Mouse (Mus musculus) midbrain, embryonic 16.5 days (tissue): ENCODE results near the gene Hoxc12. TPM values are rescaled to one million over a fixed set of nuclear protein-coding genes. Genes with fewer than 3 reads are reported as not detected.

ENCODE experiments used
- ATAC-seq: fragments of 200-750 bp; cut with Nextera tagmentation; 2 replicates; pipeline ENCODE4 v1.8.0; 2017; ENCODE audit warnings: moderate TSS enrichment
- H3K27ac ChIP-seq: fragments of 300-500 bp; sonication (generic); 2 replicates; pipeline ENCODE4 v1.5.1; 2014; ENCODE audit warnings: mild to moderate bottlenecking, low read length, mixed read lengths
- H3K27me3 ChIP-seq: fragments of 300-500 bp; sonication (generic); 2 replicates; pipeline ENCODE4 v1.6.1; 2014; ENCODE audit warnings: low read depth, low read length, mixed read lengths; ENCODE audit not compliant: control insufficient read depth, insufficient read depth
- H3K36me3 ChIP-seq: fragments of 300-500 bp; sonication (generic); 2 replicates; pipeline ENCODE4 v1.6.1; 2014; ENCODE audit warnings: mild to moderate bottlenecking, low read length, moderate library complexity, mixed read lengths; ENCODE audit not compliant: control insufficient read depth, insufficient read depth
- H3K4me1 ChIP-seq: fragments of 300-500 bp; sonication (generic); 2 replicates; pipeline ENCODE4 v1.6.1; 2014; ENCODE audit warnings: mild to moderate bottlenecking, low read length, mixed read lengths; ENCODE audit not compliant: control insufficient read depth, insufficient read depth
- H3K4me2 ChIP-seq: fragments of 300-500 bp; sonication (generic); 2 replicates; pipeline ENCODE4 v1.6.1; 2014; ENCODE audit warnings: mild to moderate bottlenecking, low read length, mixed read lengths
- H3K4me3 ChIP-seq: fragments of 300-500 bp; sonication (generic); 2 replicates; pipeline ENCODE4 v1.5.1; 2014; ENCODE audit warnings: low read depth, mild to moderate bottlenecking, low read length, moderate library complexity, mixed read lengths
- H3K9ac ChIP-seq: fragments of 300-500 bp; sonication (generic); 2 replicates; pipeline ENCODE4 v1.6.1; 2014; ENCODE audit warnings: low read depth, low read length, mixed read lengths
- H3K9me3 ChIP-seq: fragments of 300-500 bp; sonication (generic); replicated peaks from 2 replicates; pipeline ENCODE4 v1.6.1; 2014; ENCODE audit warnings: mild to moderate bottlenecking, low read length, mixed read lengths; ENCODE audit not compliant: control insufficient read depth, poor library complexity, severe bottlenecking
- WGBS: fragments of 180-500 bp; shearing (Covaris S2); extraction: QIAGEN DNeasy Blood & Tissue Kit; methylation state at CpG from one replicate; pipeline ENCODE4 v1.1.7; 2014; 5-methylcytosine and 5-hydroxymethylcytosine counted together
- polyA plus RNA-seq: library from polyadenylated mRNA; unstranded; fragments of >200 nt; fragmentation: Nextera tagmentation; extraction: Ambion mirVana; gene quantifications from 2 replicates; pipeline ENCODE4 v1.2.1, GENCODE M21; 2015

Hoxc12 gene
- polyA plus RNA-seq, 1 experiment from 2014 or later = not detected

- 4% methylated on average over 12 of the region's 12 CpGs for WGBS
- ATAC-seq = no peak
- H3K4me3 ChIP-seq = no peak within 1 kb of the TSS
- H3K4me2 ChIP-seq = no peak within 1 kb of the TSS
- no peaks in the 10 kb centered on the region for H3K9me3 ChIP-seq
- no peak within 1 kb of the TSS for H3K9ac ChIP-seq
- H3K36me3 ChIP-seq = no peaks in the 10 kb centered on the region
- peaks cover 91% of the 10 kb centered on the region for H3K27me3 ChIP-seq
- H3K27ac ChIP-seq = no peak within 1 kb of the TSS
- H3K4me1 ChIP-seq = peaks cover 3% of the 10 kb centered on the region; the same call in 1 of the 2 replicates
Measured at GRCm38 (mm10) chr15:102967312-102967510, 30.7 kb downstream of the Hoxc12 start, which contains the start of gene Hoxc5. Hoxc5 (plus strand) TSS chr15:102967443.

DNA sequence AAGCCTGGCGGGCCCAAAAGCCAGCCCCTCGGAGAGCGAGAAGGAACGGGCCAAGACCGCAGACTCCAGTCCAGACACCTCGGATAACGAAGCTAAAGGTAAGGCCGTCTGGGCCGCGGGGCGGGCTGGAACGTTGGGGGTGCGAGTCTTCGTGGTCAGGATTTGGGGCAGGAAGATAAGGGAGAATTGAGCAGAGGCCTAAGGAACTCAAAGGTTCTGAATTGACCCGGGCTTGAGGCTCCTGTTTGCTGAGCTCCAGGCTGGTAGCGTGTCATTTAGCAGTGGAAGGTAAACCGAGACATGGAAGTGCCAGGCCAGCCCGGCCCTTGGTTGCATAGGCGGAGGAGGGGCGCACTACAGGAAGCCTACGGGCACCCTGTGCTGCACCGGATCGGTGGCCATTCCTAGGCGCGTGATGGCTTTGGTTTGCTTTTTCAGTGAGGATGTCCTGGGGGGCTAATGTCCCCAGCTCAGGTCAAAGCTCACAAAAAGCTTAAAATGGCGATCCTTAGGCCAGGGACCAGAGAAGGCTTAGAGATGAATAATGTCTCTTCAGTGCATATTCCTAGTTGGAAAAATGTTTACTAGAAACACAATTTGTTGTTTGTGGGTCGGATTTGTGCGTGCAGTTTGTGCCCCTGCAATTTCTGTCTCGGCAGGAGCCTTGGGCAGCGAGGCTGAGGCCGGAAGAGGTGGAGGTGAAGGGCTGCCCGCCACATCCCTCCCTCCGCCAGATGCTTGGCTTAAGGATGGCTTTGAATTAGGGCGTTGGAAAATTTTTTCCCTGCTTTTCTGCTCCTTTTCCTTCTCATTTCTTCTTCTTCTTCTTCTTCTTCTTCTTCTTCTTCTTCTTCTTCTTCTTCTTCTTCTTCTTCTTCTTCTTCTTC, 31.2 kb downstream of the Hoxc12 start:
- Histone ChIP-seq H3K4me1 (peaks cover 3% of the 10 kb centered on the region; the same call in 1 of the 2 replicates), H3K9me3 (no peaks in the 10 kb centered on the region), H3K36me3 (no peaks in the 10 kb centered on the region), H3K27me3 (peaks cover 91% of the 10 kb centered on the region), H3K4me2 (no peak overlapping the region), H3K9ac (no peak overlapping the region), H3K4me3 (no peak overlapping the region), H3K27ac (no peak overlapping the region)
- 3% methylated on average over 34 of the region's 34 CpGs for WGBS
- ATAC-seq = no peak

- Histone ChIP-seq H3K4me3 (no peak overlapping the region), H3K4me1 (peaks cover 3% of the 10 kb centered on the region; the same call in 1 of the 2 replicates), H3K36me3 (no peaks in the 10 kb centered on the region), H3K9me3 (no peaks in the 10 kb centered on the region), H3K4me2 (no peak overlapping the region), H3K27ac (no peak overlapping the region), H3K27me3 (peaks cover 94% of the 10 kb centered on the region), H3K9ac (no peak overlapping the region)
- WGBS = 25% methylated on average over 1 of the region's 1 CpGs
- ATAC-seq = no peak
Measured at GRCm38 (mm10) chr15:102969296-102969695, 32.7 kb downstream of the Hoxc12 start.

GRCm38 (mm10) chr15:102970740-102971139, 34.2 kb downstream of the Hoxc12 start:
- H3K9me3 ChIP-seq = no peaks in the 10 kb centered on the region
- H3K4me1 ChIP-seq = peaks cover 3% of the 10 kb centered on the region; the same call in 1 of the 2 replicates
- H3K27ac ChIP-seq = no peak overlapping the region
- peaks cover 93% of the 10 kb centered on the region for H3K27me3 ChIP-seq
- H3K4me3 ChIP-seq = no peak overlapping the region
- no peaks in the 10 kb centered on the region for H3K36me3 ChIP-seq
- H3K9ac ChIP-seq = no peak overlapping the region
- under 1% methylated on average over 12 of the region's 12 CpGs for WGBS
- no peak overlapping the region for H3K4me2 ChIP-seq
- no peak for ATAC-seq

GRCm38 (mm10) chr15:102972254-102972653, 35.7 kb downstream of the Hoxc12 start:
- H3K36me3 ChIP-seq = no peaks in the 10 kb centered on the region
- peaks cover 88% of the 10 kb centered on the region for H3K27me3 ChIP-seq
- under 1% methylated on average over 21 of the region's 21 CpGs for WGBS
- no peak overlapping the region for H3K4me3 ChIP-seq
- H3K4me1 ChIP-seq = no peaks in the 10 kb centered on the region
- no peak for ATAC-seq
- H3K9me3 ChIP-seq = no peaks in the 10 kb centered on the region
- H3K4me2 ChIP-seq = no peak overlapping the region
- H3K9ac ChIP-seq = no peak overlapping the region
- no peak overlapping the region for H3K27ac ChIP-seq

- WGBS = under 1% methylated on average over 6 of the region's 6 CpGs
- H3K27ac ChIP-seq = no peak overlapping the region
- no peak overlapping the region for H3K4me3 ChIP-seq
Measured at GRCm38 (mm10) chr15:102972753-102973152, 36.2 kb downstream of the Hoxc12 start.

DNA sequence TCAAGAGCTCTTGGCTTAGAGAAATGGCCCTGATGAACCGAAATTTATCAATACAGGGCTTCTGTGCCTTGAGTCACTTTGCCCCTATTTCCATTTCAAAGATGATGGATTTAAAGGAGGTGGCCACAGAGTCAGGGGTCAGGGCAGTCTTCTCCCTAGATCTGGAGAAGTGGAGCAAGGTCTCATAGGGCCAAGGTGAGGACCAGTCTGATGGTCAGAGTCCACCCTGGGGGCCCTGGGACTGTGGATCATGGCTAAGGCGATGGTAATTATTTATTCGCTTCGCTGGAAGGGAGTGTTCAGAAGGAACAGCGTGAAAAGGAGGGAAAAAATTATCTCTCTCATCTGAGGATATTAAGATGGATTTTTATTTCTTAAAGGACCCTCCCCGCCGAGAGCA, 38.5 kb downstream of the Hoxc12 start:
- H3K27me3 ChIP-seq = peaks cover 88% of the 10 kb centered on the region
- H3K36me3 ChIP-seq = no peaks in the 10 kb centered on the region
- H3K4me1 ChIP-seq = no peaks in the 10 kb centered on the region
- no peak overlapping the region for H3K27ac ChIP-seq
- H3K9ac ChIP-seq = no peak overlapping the region
- no peak for ATAC-seq
- WGBS = 5% methylated on average over 7 of the region's 7 CpGs
- H3K4me3 ChIP-seq = no peak overlapping the region
- H3K9me3 ChIP-seq = no peaks in the 10 kb centered on the region
- H3K4me2 ChIP-seq = no peak overlapping the region

More at GRCm38 (mm10) chr15:102972753-102973152, 36.2 kb downstream of the Hoxc12 start:
- no peak overlapping the region for H3K4me2 ChIP-seq
- peaks cover 87% of the 10 kb centered on the region for H3K27me3 ChIP-seq
- H3K9ac ChIP-seq = no peak overlapping the region
- H3K36me3 ChIP-seq = no peaks in the 10 kb centered on the region
- no peaks in the 10 kb centered on the region for H3K4me1 ChIP-seq
- H3K9me3 ChIP-seq = no peaks in the 10 kb centered on the region
- no peak for ATAC-seq

DNA sequence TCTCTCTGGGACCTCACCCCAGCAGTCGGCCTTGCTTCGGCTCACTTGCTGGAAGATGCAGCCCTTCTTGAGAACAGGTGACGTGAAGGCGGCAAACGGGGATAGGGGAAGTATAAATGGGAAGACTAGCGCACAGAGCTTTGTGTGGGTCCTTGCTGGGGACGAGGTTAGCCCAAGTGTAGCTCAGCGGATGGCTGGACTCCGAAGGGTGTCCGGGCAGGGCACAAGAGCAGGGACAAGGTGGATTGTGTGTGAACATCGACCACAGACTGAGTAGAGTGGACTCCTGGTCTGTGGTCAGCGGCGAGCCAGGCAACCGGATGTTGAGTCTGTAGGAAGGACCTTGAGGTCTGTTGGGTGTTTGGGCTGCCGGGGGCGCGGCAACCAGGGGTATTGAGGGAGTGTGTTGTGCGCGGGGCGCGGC, 39.1 kb downstream of the Hoxc12 start:
- no peak overlapping the region for H3K4me3 ChIP-seq
- H3K4me1 ChIP-seq = no peaks in the 10 kb centered on the region
- no peaks in the 10 kb centered on the region for H3K36me3 ChIP-seq
- ATAC-seq = no peak
- H3K9me3 ChIP-seq = no peaks in the 10 kb centered on the region
- no peak overlapping the region for H3K27ac ChIP-seq
- H3K4me2 ChIP-seq = no peak overlapping the region
- no peak overlapping the region for H3K9ac ChIP-seq
- H3K27me3 ChIP-seq = peaks cover 87% of the 10 kb centered on the region
- WGBS = 1% methylated on average over 21 of the region's 21 CpGs

DNA sequence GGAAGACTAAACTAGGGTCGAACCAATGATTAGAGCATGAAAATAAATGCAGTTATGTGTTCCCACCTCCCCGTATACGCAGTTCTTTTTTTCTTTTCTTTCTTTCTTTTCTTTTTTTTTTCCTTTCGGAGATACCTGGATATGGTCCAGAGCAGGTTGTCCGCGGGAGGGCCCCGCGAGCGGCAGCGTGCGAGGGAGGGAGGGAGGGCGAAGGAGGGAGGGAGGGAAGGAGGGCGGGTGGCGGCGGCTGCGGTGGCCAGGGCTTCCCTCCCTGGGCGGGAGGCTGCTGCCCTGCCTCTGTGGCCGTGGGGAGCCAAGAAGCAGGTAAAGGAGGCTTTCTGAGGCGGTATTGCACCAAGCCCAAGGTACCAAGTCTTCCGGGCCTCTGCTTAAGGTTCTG, 39.6 kb downstream of the Hoxc12 start, which contains the start of gene Hoxc9:
TSS of gene Hoxc9 (plus strand) at position 269 of the 400 bp plus-strand sequence.
- Histone ChIP-seq H3K4me3 (no peak within 1 kb of the TSS), H3K36me3 (no peaks in the 10 kb centered on the region), H3K4me1 (no peaks in the 10 kb centered on the region), H3K4me2 (no peak within 1 kb of the TSS; the same call in 1 of the 2 replicates), H3K9ac (no peak within 1 kb of the TSS), H3K27me3 (peaks cover 84% of the 10 kb centered on the region), H3K27ac (no peak within 1 kb of the TSS), H3K9me3 (no peaks in the 10 kb centered on the region)
- ATAC-seq = no peak
- WGBS = under 1% methylated on average over 20 of the region's 20 CpGs
